9 mouse cellular contexts compared by ENCODE assay signal in genomic region chr6:90809077-90809840, GRCm38 (mm10).
DNase-seq lines count a peak whose midpoint lies in the region; ATAC-seq lines count a peak whose summit lies in the region.
"Had no signal": no experiment of that assay in that cellular context is flagged by ENCODE, and none has a peak within 500 bp of the region (broad histone marks: within the 10 kb centered on the region; RNA-seq: fewer than 3 reads in every experiment).

No protein-coding gene starts in this region.

- peaks cover 14% of the 10 kb centered on the region for H3K27me3 ChIP-seq in midbrain, embryonic 13.5 days
- H3K27me3 ChIP-seq in kidney, embryonic 14.5 days (ENCODE audit: control insufficient read depth, insufficient read depth, low read length): peaks cover 4% of the 10 kb centered on the region; the same call in 1 of the 2 replicates

- peak overlapping the region; percentile 45 for H3K4me3 ChIP-seq in midbrain, embryonic 13.5 days (replicated peaks)
- no peak overlapping the region for H3K4me3 ChIP-seq in kidney, embryonic 14.5 days (ENCODE audit: low read length)
- H3K4me3 ChIP-seq: lung, embryonic 15.5 days had no signal

- intact Hi-C loops in heart, postnatal 10 days (cut with DNase I): loop anchor here (2.0 kb wide), 1 partner anchor 72 kb away; no protein-coding TSS in a partner anchor

- H3K4me1 ChIP-seq in midbrain, embryonic 13.5 days (replicated peaks): peaks cover 49% of the 10 kb centered on the region
- H3K4me1 ChIP-seq in kidney, embryonic 14.5 days (ENCODE audit: control insufficient read depth, insufficient read depth, low read length): peaks cover 7% of the 10 kb centered on the region; the same call in 1 of the 2 replicates

- H3K9me3 ChIP-seq in midbrain, embryonic 13.5 days: no peaks in the 10 kb centered on the region
- H3K9me3 ChIP-seq in kidney, embryonic 14.5 days (ENCODE audit: control insufficient read depth, low read length): no peaks in the 10 kb centered on the region
- H3K9me3 ChIP-seq: lung, embryonic 15.5 days had no signal

- peak overlapping the region; percentile 65 for H3K4me2 ChIP-seq in midbrain, embryonic 13.5 days (replicated peaks)
- H3K4me2 ChIP-seq in kidney, embryonic 14.5 days (replicated peaks; ENCODE audit: low read depth, low read length): no peak overlapping the region

- H3K27ac ChIP-seq in midbrain, embryonic 13.5 days: peak overlapping the region; percentile 75
- H3K27ac ChIP-seq in kidney, embryonic 14.5 days (ENCODE audit: low read depth, low read length): no peak overlapping the region
- H3K27ac ChIP-seq: lung, embryonic 15.5 days had no signal

- H3K9ac ChIP-seq in midbrain, embryonic 13.5 days (replicated peaks): peak overlapping the region; percentile 68
- H3K9ac ChIP-seq in kidney, embryonic 14.5 days (ENCODE audit: low read depth, low read length): no peak overlapping the region
- H3K9ac ChIP-seq: lung, embryonic 15.5 days had no signal

- H3K36me3 ChIP-seq in midbrain, embryonic 13.5 days: no peaks in the 10 kb centered on the region
- no peaks in the 10 kb centered on the region for H3K36me3 ChIP-seq in kidney, embryonic 14.5 days (ENCODE audit: control insufficient read depth, insufficient read depth, low read length)
- H3K36me3 ChIP-seq: lung, embryonic 15.5 days had no signal

- ATAC-seq in midbrain, embryonic 13.5 days: no peak
- no peak for ATAC-seq in erythroid progenitor cell, adult 5-6 weeks (replicated peaks; ENCODE audit: low FRiP score, poor library complexity, severe bottlenecking)
- no peak for ATAC-seq in kidney, embryonic 14.5 days (ENCODE audit: low FRiP score, low TSS enrichment)

- 52% methylated on average over 11 of the region's 11 CpGs for WGBS in midbrain, embryonic 13.5 days
- 71% methylated on average over 11 of the region's 11 CpGs for WGBS in kidney, embryonic 14.5 days

- DNase-seq in kidney, adult 18-20 months: peak; percentile 13
- DNase-seq in kidney, adult 8-10 months: no peak
- DNase-seq in fat pad, adult 2 months (ENCODE audit: extremely low read depth, low read depth, low spot score): peak; percentile 7
- DNase-seq in heart, postnatal 10 days: peak; percentile 59 to 67
- DNase-seq in thymus, postnatal 4 days: no peak

Comparison
In these comparisons a context has a peak if more than half of its experiments do, and no peak if none do; other contexts are left out.
1. DNase-seq: peak in kidney, adult 18-20 months (single experiment), fat pad, adult 2 months (single experiment) and heart, postnatal 10 days (2 of 2); none in kidney, adult 8-10 months (0 of 2) and thymus, postnatal 4 days (single experiment).